Mouse (Mus musculus): Measurements from ENCODE around the gene C8a. TPM values are rescaled to one million over a fixed set of nuclear protein-coding genes. Genes with fewer than 3 reads are reported as not detected.

C8a gene
- polyA plus RNA-seq, 1 experiment = not detected

- H3K4me3 ChIP-seq (ENCODE audit: insufficient read depth, low read length) = no peak overlapping the region
- no peak overlapping the region for H3K27ac ChIP-seq (ENCODE audit: insufficient read depth, low read depth, low read length)
- TF ChIP-seq POLR2A (IDR thresholded peaks at IDR 0.05; ENCODE audit: borderline replicate concordance, low read depth, low read length) (no peak), CTCF (IDR thresholded peaks at IDR 0.05; ENCODE audit: low read depth, low read length) (no peak)
- H3K4me1 ChIP-seq (ENCODE audit: control insufficient read depth, insufficient read depth, low read length) = no peaks in the 10 kb centered on the region
Observed at GRCm38 (mm10) chr4:104817509-104817908, 58.7 kb downstream of the C8a start.

- no peaks in the 10 kb centered on the region for H3K4me1 ChIP-seq (ENCODE audit: control insufficient read depth, insufficient read depth, low read length)
- no peak overlapping the region for H3K4me3 ChIP-seq (ENCODE audit: insufficient read depth, low read length)
- TF ChIP-seq CTCF (IDR thresholded peaks at IDR 0.05; ENCODE audit: low read depth, low read length) (no peak), POLR2A (IDR thresholded peaks at IDR 0.05; ENCODE audit: borderline replicate concordance, low read depth, low read length) (no peak)
- no peak overlapping the region for H3K27ac ChIP-seq (ENCODE audit: insufficient read depth, low read depth, low read length)
Observed at GRCm38 (mm10) chr4:104816519-104817232, 59.5 kb downstream of the C8a start.

- TF ChIP-seq POLR2A (IDR thresholded peaks at IDR 0.05; ENCODE audit: borderline replicate concordance, low read depth, low read length) (no peak), CTCF (IDR thresholded peaks at IDR 0.05; ENCODE audit: low read depth, low read length) (no peak)
- Histone ChIP-seq H3K4me3 (ENCODE audit: insufficient read depth, low read length) (no peak overlapping the region), H3K4me1 (ENCODE audit: control insufficient read depth, insufficient read depth, low read length) (no peaks in the 10 kb centered on the region), H3K27ac (ENCODE audit: insufficient read depth, low read depth, low read length) (no peak overlapping the region)
Observed at GRCm38 (mm10) chr4:104813617-104814016, 62.6 kb downstream of the C8a start.

- no peak for TF ChIP-seq CTCF (IDR thresholded peaks at IDR 0.05; ENCODE audit: low read depth, low read length)
- no peak for TF ChIP-seq POLR2A (IDR thresholded peaks at IDR 0.05; ENCODE audit: borderline replicate concordance, low read depth, low read length)
- Histone ChIP-seq H3K27ac (ENCODE audit: insufficient read depth, low read depth, low read length) (no peak overlapping the region), H3K4me3 (ENCODE audit: insufficient read depth, low read length) (no peak overlapping the region), H3K4me1 (ENCODE audit: control insufficient read depth, insufficient read depth, low read length) (no peaks in the 10 kb centered on the region)
Observed at GRCm38 (mm10) chr4:104810710-104811286, 65.4 kb downstream of the C8a start.

GRCm38 (mm10) chr4:104805414-104806257, 70.6 kb downstream of the C8a start:
- no peak overlapping the region for H3K27ac ChIP-seq (ENCODE audit: insufficient read depth, low read depth, low read length)
- H3K4me3 ChIP-seq (ENCODE audit: insufficient read depth, low read length) = no peak overlapping the region
- no peak for TF ChIP-seq CTCF (IDR thresholded peaks at IDR 0.05; ENCODE audit: low read depth, low read length)
- TF ChIP-seq POLR2A (IDR thresholded peaks at IDR 0.05; ENCODE audit: borderline replicate concordance, low read depth, low read length) = no peak
- H3K4me1 ChIP-seq (ENCODE audit: control insufficient read depth, insufficient read depth, low read length) = no peaks in the 10 kb centered on the region

GRCm38 (mm10) chr4:104804100-104804499, 72.1 kb downstream of the C8a start:
- H3K27ac ChIP-seq (ENCODE audit: insufficient read depth, low read depth, low read length) = no peak overlapping the region
- TF ChIP-seq POLR2A (IDR thresholded peaks at IDR 0.05; ENCODE audit: borderline replicate concordance, low read depth, low read length) = no peak
- no peak for TF ChIP-seq CTCF (IDR thresholded peaks at IDR 0.05; ENCODE audit: low read depth, low read length)
- no peaks in the 10 kb centered on the region for H3K4me1 ChIP-seq (ENCODE audit: control insufficient read depth, insufficient read depth, low read length)
- H3K4me3 ChIP-seq (ENCODE audit: insufficient read depth, low read length) = no peak overlapping the region

- H3K4me1 ChIP-seq (ENCODE audit: control insufficient read depth, insufficient read depth, low read length) = no peaks in the 10 kb centered on the region
- no peak for TF ChIP-seq CTCF (IDR thresholded peaks at IDR 0.05; ENCODE audit: low read depth, low read length)
- TF ChIP-seq POLR2A (IDR thresholded peaks at IDR 0.05; ENCODE audit: borderline replicate concordance, low read depth, low read length) = no peak
Observed at GRCm38 (mm10) chr4:104801625-104802024, 74.6 kb downstream of the C8a start.

GRCm38 (mm10) chr4:104798951-104799350, 77.2 kb downstream of the C8a start:
- no peak overlapping the region for H3K27ac ChIP-seq (ENCODE audit: insufficient read depth, low read depth, low read length)
- H3K4me3 ChIP-seq (ENCODE audit: insufficient read depth, low read length) = no peak overlapping the region
- TF ChIP-seq POLR2A (IDR thresholded peaks at IDR 0.05; ENCODE audit: borderline replicate concordance, low read depth, low read length) (no peak), CTCF (IDR thresholded peaks at IDR 0.05; ENCODE audit: low read depth, low read length) (no peak)
- no peaks in the 10 kb centered on the region for H3K4me1 ChIP-seq (ENCODE audit: control insufficient read depth, insufficient read depth, low read length)

More at GRCm38 (mm10) chr4:104801625-104802024, 74.6 kb downstream of the C8a start:
- H3K4me3 ChIP-seq (ENCODE audit: insufficient read depth, low read length) = no peak overlapping the region
- no peak overlapping the region for H3K27ac ChIP-seq (ENCODE audit: insufficient read depth, low read depth, low read length)

- H3K4me3 ChIP-seq (ENCODE audit: insufficient read depth, low read length) = no peak overlapping the region
- no peaks in the 10 kb centered on the region for H3K4me1 ChIP-seq (ENCODE audit: control insufficient read depth, insufficient read depth, low read length)
- no peak for TF ChIP-seq POLR2A (IDR thresholded peaks at IDR 0.05; ENCODE audit: borderline replicate concordance, low read depth, low read length)
- no peak for TF ChIP-seq CTCF (IDR thresholded peaks at IDR 0.05; ENCODE audit: low read depth, low read length)
- H3K27ac ChIP-seq (ENCODE audit: insufficient read depth, low read depth, low read length) = no peak overlapping the region
Observed at GRCm38 (mm10) chr4:104792111-104792510, 84.1 kb downstream of the C8a start.
